Mouse (Mus musculus) heart, postnatal 0 days (tissue): Measurements from ENCODE around the gene Col18a1. TPM values are rescaled to one million over a fixed set of nuclear protein-coding genes. Genes with fewer than 3 reads are reported as not detected.

Experiments
- ATAC-seq: fragments of 200-750 bp; cut with Nextera tagmentation; 2 replicates; pipeline ENCODE4 v1.8.0; 2017; ENCODE audit warnings: low read depth, moderate number of reproducible peaks, moderate library complexity; ENCODE audit not compliant: insufficient read depth
- DNase-seq: peaks from one replicate; pipeline ENCODE4 v3.0.0-alpha.2; 2016; ENCODE audit warnings: low spot score
- H3K27ac ChIP-seq: fragments of 300-500 bp; sonication (generic); 2 replicates; pipeline ENCODE4 v1.5.1; 2014; ENCODE audit warnings: low read depth, mild to moderate bottlenecking
- H3K27me3 ChIP-seq: fragments of 300-500 bp; sonication (generic); 2 replicates; pipeline ENCODE4 v1.6.1; 2014; ENCODE audit warnings: low read length, mixed read lengths; ENCODE audit not compliant: control insufficient read depth, insufficient read depth
- H3K36me3 ChIP-seq: fragments of 300-500 bp; sonication (generic); replicated peaks from 2 replicates; pipeline ENCODE4 v1.6.1; 2014; ENCODE audit warnings: low read length, mixed read lengths; ENCODE audit not compliant: control insufficient read depth, insufficient read depth
- H3K4me1 ChIP-seq: fragments of 300-500 bp; sonication (generic); 2 replicates; pipeline ENCODE4 v1.6.1; 2014; ENCODE audit warnings: antibody characterized with exemption; ENCODE audit not compliant: control insufficient read depth, insufficient read depth
- H3K4me2 ChIP-seq: fragments of 300-500 bp; sonication (generic); 2 replicates; pipeline ENCODE4 v1.6.1; 2014; ENCODE audit warnings: low read depth, mild to moderate bottlenecking, low read length, moderate library complexity
- H3K4me3 ChIP-seq: fragments of 300-500 bp; sonication (generic); 2 replicates; pipeline ENCODE4 v1.5.1; 2014; ENCODE audit warnings: low read depth, low read length
- H3K9ac ChIP-seq: fragments of 300-500 bp; sonication (generic); replicated peaks from 2 replicates; pipeline ENCODE4 v1.6.1; 2014; ENCODE audit warnings: low read depth, low read length, mixed read lengths
- H3K9me3 ChIP-seq: fragments of 300-500 bp; sonication (generic); replicated peaks from 2 replicates; pipeline ENCODE4 v1.6.1; 2016; ENCODE audit warnings: low read length; ENCODE audit not compliant: control insufficient read depth
- CTCF ChIP-seq: IDR thresholded peaks from 2 replicates; pipeline ENCODE4 v1.5.1; 2016; ENCODE audit warnings: antibody characterized with exemption, control low read depth, low read depth
- EP300 ChIP-seq: IDR thresholded peaks from 2 replicates; pipeline ENCODE4 v1.6.1; 2016; ENCODE audit warnings: antibody characterized with exemption, low read depth
- WGBS: fragments of 180-500 bp; shearing (Covaris S2); extraction: QIAGEN DNeasy Blood & Tissue Kit; methylation state at CpG from one replicate; pipeline ENCODE4 v1.1.7; 2014; 5-methylcytosine and 5-hydroxymethylcytosine counted together
- polyA plus RNA-seq: library from polyadenylated mRNA; unstranded; fragments of >200 nt; fragmentation: Nextera tagmentation; extraction: Ambion mirVana; gene quantifications from 2 replicates; pipeline ENCODE4 v1.2.1, GENCODE M21; 2015
- total RNA-seq: library from RNA; depleted of rRNA; stranded (reverse); fragments of >200 nt; gene quantifications from 2 replicates; pipeline ENCODE4 v1.2.3, GENCODE M21; 2014; ENCODE audit warnings: low replicate concordance

Col18a1 gene
- total and polyA plus RNA-seq, 2 experiments from 2014 or later: 47.3 to 130 TPM

DNA sequence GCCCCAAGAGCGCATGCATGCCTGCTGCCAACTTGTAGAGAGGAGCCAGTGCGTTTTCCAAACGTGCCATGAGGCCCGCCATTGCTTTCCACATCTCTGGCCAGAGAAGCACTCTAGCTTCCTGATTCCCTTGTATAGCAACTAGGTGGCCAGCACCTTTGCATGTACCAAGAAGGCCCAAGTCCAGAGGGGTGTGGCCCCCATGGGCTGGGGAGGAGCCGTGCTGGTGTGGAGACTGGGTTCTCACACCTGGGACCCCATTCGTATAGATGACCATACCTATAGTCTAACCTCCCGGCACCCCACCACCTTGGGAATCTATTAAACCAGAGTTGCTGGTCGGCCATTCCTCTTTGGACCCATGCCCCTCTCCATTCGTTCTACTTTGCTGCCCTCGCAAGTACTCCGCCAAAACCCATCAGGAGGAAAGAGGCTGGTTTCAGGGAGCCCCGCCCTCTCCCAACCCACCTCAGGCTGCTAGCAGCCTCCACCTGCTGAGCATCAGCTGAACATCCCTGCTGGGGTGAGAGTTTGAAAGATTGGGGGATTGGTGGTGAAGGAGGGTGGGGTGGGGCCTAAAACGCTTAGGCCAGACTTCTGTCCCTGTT lies 134.5 kb downstream of the Col18a1 start, which contains the start of gene Slc19a1:
Slc19a1 (plus strand) TSS at position 474 of the 608 bp plus-strand sequence.
- Histone ChIP-seq H3K4me3 (peak within 1 kb of the TSS; percentile 60), H3K9me3 (no peaks in the 10 kb centered on the region), H3K36me3 (no peaks in the 10 kb centered on the region), H3K4me1 (peaks cover 9% of the 10 kb centered on the region; the same call in 1 of the 2 replicates), H3K27ac (no peak within 1 kb of the TSS), H3K4me2 (peak within 1 kb of the TSS; percentile 91), H3K9ac (peak within 1 kb of the TSS; percentile 60), H3K27me3 (0 out of 2 replicates have a peak, but pooled peaks cover 6% of the 10 kb centered on the region)
- no peak for DNase-seq
- 64% methylated on average over 13 of the region's 13 CpGs for WGBS
- no peak for ATAC-seq
- TF ChIP-seq EP300 (no peak), CTCF (no peak)

DNA sequence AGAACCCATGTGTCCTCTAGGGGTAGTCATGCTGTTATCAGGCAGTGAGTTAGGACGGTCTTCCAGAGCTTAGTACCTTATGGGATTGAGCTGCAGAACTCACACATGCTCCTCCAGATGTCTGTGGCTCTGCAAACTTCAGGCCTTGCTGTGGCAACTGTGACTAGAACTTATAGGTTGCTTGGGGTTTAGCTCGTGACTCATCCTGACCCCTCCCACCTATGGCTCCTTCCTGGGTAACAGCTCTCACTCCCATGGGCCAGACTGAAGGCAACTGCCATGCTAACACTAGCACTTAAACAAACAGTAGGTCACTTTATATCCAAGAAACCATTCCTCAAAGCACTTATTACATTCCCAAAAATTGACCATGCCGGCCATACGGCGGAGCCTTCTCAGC lies 135.7 kb downstream of the Col18a1 start:
- peaks cover 9% of the 10 kb centered on the region; the same call in 1 of the 2 replicates for H3K4me1 ChIP-seq
- 87% methylated on average over 5 of the region's 5 CpGs for WGBS
- no peak overlapping the region for H3K4me2 ChIP-seq
- 0 out of 2 replicates have a peak, but pooled peaks cover 6% of the 10 kb centered on the region for H3K27me3 ChIP-seq
- TF ChIP-seq EP300 (no peak), CTCF (no peak)
- DNase-seq: no peak
- no peak for ATAC-seq
- H3K27ac ChIP-seq: no peak overlapping the region
- no peak overlapping the region for H3K9ac ChIP-seq
- H3K9me3 ChIP-seq: no peaks in the 10 kb centered on the region
- no peaks in the 10 kb centered on the region for H3K36me3 ChIP-seq
- H3K4me3 ChIP-seq: no peak overlapping the region

DNA sequence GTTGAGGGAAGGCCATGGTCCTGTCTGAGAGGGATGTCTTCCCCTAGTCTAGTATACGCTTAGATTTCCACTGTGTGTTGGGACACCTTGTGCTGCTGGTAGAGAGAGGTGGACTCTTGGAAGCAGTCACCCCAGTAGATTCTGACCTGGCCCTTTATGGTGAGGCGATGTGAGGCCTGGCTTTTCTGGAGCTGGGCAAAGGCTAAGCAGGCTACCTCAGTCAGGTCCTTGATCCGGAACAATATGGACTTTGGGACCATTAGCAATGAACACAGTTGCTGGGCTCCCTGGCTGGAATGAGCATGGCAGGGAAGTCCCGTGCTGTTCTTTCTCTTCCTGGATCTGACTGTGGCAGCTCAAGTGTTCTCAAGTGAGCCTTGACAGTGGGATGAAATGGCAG lies 136.6 kb downstream of the Col18a1 start:
- WGBS: 68% methylated on average over 4 of the region's 4 CpGs
- ATAC-seq: no peak
- Histone ChIP-seq H3K27me3 (0 out of 2 replicates have a peak, but pooled peaks cover 6% of the 10 kb centered on the region), H3K4me3 (no peak overlapping the region), H3K4me2 (no peak overlapping the region), H3K9ac (no peak overlapping the region), H3K36me3 (no peaks in the 10 kb centered on the region), H3K9me3 (no peaks in the 10 kb centered on the region), H3K27ac (no peak overlapping the region), H3K4me1 (peaks cover 9% of the 10 kb centered on the region; the same call in 1 of the 2 replicates)
- TF ChIP-seq CTCF (no peak), EP300 (no peak)
- DNase-seq: no peak

DNA sequence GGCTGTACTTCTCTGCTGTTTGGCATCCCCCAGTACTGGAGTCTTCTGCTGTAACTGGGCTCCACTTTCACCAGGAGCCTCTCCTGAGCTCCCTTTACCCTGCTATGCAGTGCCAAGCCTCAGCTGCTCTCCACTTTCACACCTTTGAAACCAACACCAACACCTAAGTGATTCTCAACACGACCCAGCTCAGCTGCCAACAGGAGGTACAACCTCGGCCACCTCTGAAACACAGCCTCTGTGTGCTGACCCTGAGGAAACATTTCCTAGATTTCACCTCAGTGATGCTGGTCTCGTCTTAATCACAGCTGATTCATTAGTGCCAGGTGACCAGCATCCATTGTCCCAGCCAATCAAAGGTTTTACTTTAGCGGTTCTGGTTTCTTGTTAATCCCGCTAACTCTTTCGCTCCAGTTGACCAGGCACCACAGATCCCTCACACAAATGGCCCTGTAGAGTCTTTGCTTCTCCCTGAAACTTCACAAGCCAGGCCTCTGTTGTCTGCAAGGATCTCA lies 137.5 kb downstream of the Col18a1 start:
- WGBS: 77% methylated on average over 6 of the region's 6 CpGs
- Histone ChIP-seq H3K9me3 (no peaks in the 10 kb centered on the region), H3K4me3 (no peak overlapping the region), H3K27me3 (0 out of 2 replicates have a peak, but pooled peaks cover 6% of the 10 kb centered on the region), H3K36me3 (no peaks in the 10 kb centered on the region), H3K9ac (no peak overlapping the region), H3K27ac (no peak overlapping the region), H3K4me1 (peaks cover 5% of the 10 kb centered on the region; the same call in 1 of the 2 replicates), H3K4me2 (no peak overlapping the region)
- no peak for TF ChIP-seq CTCF
- ATAC-seq: no peak
- no peak for DNase-seq

DNA sequence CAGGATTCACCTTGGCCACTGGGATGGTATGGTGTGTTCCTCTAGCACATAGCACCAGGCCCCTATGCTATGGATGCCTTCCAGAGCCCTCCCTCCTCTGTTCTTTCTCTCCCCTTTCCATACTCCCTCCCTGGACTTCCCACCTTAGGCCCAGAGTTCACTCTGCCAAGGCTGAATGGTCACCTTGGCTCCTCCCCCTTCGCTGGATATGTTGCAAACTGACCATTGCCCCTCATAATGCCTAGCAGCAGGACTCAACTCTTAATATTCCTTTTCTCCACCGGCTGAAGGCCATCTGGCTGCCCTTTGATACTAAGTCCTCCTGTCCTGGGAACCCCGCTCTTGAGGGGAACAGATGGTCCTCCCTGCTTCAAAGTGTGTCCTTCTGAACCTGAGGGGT lies 139.4 kb downstream of the Col18a1 start:
- no peak overlapping the region for H3K9ac ChIP-seq
- no peak for ATAC-seq
- no peak overlapping the region for H3K27ac ChIP-seq
- no peak for DNase-seq
- TF ChIP-seq EP300 (no peak), CTCF (no peak)
- no peak overlapping the region for H3K4me3 ChIP-seq
- 0 out of 2 replicates have a peak, but pooled peaks cover 6% of the 10 kb centered on the region for H3K27me3 ChIP-seq
- no peaks in the 10 kb centered on the region for H3K4me1 ChIP-seq
- no peak overlapping the region for H3K4me2 ChIP-seq
- no peaks in the 10 kb centered on the region for H3K36me3 ChIP-seq
- WGBS: 82% methylated on average over 3 of the region's 3 CpGs
- no peaks in the 10 kb centered on the region for H3K9me3 ChIP-seq

DNA sequence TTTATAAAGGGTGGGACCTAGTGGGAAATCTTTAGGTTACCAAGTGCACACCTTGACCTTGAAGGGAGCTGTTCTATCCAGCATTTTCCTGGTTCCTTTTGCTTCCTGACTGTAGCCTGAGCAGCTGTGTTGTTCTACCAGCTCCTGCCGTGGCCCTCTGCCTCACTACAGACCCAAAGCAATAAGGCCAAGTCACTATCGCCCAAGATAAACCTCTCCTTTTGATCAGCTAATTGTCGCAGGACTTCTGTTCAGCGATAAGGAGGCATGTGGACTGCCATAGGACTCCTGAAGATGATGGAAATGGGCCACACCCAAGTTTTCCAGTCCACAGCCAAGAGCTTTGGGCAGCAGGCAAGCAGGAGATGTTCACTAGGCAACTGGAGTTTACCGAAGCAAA lies 142.1 kb downstream of the Col18a1 start:
- no peak overlapping the region for H3K9ac ChIP-seq
- WGBS: 62% methylated on average over 5 of the region's 5 CpGs
- no peak overlapping the region for H3K4me2 ChIP-seq
- no peak overlapping the region for H3K4me3 ChIP-seq
- H3K4me1 ChIP-seq: no peaks in the 10 kb centered on the region
- no peak for DNase-seq
- no peaks in the 10 kb centered on the region for H3K9me3 ChIP-seq
- no peaks in the 10 kb centered on the region for H3K27me3 ChIP-seq
- TF ChIP-seq CTCF (no peak), EP300 (no peak)
- H3K36me3 ChIP-seq: no peaks in the 10 kb centered on the region
- no peak for ATAC-seq
- no peak overlapping the region for H3K27ac ChIP-seq
